Mouse (Mus musculus) adrenal gland, adult 10 weeks (tissue): Measurements from ENCODE around the gene Snx12. TPM values are rescaled to one million over a fixed set of nuclear protein-coding genes. Genes with fewer than 3 reads are reported as not detected.

Experiments used
- polyA plus RNA-seq: library from polyadenylated mRNA; stranded (reverse); fragments of 350-450 nt; fragmentation: Illumina TruSeq; extraction: RNeasy Lipid Tissue Mini Kit (QIAGEN cat#74804); gene quantifications from one replicate; pipeline ENCODE4 v1.2.3, GENCODE M21; 2014; ENCODE audit warnings: low read depth, low replicate concordance

The Snx12 gene
- 56.7 TPM for polyA plus RNA-seq

GRCm38 (mm10) chrX:101221834-101222795 lies at the start of gene Snx12:
Gene Snx12, minus strand, starts transcription at chrX:101222563.

DNA sequence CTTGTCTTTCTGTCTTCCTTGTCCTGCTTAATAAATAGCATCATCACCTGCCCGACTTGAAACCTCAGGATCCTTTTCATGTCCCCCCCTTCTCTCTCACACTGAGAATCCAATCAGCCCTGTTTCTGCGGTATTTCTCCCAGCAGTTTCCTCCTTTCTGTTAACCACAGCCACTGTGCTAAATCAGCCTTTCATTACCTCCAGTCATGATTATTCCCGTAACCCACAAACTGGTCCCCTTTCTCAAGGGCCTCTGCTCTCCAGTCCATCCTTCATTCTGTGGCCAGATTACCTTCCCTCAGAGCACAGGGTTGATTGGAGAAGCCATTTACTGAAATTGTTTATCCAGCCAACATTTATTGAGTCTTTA lies 46.4 kb upstream of the Snx12 start, which contains the start of gene Gm20489:
TSS of gene Gm20489 (minus strand) at position 269 of the 370 bp plus-strand sequence.

DNA sequence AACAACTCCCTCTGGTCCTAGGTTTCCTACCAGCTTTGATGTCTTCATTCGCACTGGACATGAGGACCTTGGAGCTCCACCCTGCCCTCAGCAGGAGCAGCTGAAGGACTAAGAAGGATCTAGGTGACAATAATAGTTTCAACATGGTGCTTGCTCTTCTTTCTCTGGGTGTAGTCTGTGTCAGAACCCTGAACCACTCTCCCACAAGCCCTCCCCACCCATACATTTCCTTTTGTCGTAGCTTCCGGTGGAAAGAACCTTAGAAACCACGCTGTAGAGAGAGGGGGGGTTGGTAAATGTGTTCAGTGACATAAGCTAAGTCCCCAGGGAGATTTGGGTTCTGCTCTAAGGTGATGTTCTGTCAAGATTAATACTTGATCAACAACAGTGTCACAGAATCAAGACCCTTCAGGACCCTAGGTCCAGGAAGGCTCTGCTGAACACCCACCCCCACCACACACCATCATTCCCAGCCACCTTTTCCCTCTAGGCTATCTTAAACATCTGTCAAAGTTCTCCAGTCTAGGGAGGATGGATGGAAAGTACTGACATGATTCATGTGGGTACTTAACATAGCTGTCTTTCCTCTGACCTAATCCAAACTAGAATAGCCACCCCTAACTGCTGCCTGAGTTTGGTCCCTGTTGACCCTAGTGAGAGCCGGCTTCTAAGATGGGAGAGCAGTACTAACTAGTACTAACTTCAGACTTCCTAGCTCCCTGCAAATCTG lies 45.8 kb upstream of the Snx12 start, which contains the start of gene Il2rg:
TSS of gene Il2rg (minus strand) at position 231 of the 730 bp plus-strand sequence.

DNA sequence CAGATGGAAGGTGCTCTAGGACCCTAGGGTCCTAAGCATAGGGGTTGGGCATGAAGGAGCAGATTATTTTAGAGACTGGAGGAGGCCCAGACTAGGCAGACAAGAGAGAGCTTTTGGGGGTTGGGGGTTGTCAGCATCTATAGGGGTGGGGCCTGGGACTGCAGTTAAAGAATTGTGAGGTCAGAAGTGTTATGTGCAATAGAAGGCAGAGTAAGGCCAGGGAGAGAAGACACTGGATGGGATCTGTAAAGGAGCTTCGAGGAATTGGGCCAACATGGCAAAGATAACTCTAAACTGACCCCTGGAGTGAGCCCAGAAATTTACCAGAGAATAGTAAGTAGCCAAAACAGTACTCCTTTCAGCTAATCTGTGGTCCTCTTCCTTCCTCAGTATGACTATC lies 41.5 kb upstream of the Snx12 start, which contains the start of gene Gm614:
TSS of gene Gm614 (minus strand) at position 101 of the 400 bp plus-strand sequence.

GRCm38 (mm10) chrX:101253952-101254729 lies 31.8 kb upstream of the Snx12 start, which contains the start of gene Foxo4:
Gene Foxo4, plus strand, starts transcription at chrX:101254528.

GRCm38 (mm10) chrX:101085920-101086319 lies 136.4 kb downstream of the Snx12 start, which contains the start of gene Slc7a3:
Gene Slc7a3, minus strand, starts transcription at chrX:101086020.

GRCm38 (mm10) chrX:101059541-101059940 lies 162.8 kb downstream of the Snx12 start, which contains the start of gene Tex11:
Gene Tex11, minus strand, starts transcription at chrX:101059667.

Other genes starting within 250 kb of the Snx12 start
- gene Tex11, start 162.9 kb downstream of the Snx12 start, polyA plus RNA-seq = not detected
- 0.52 TPM for gene Slc7a3, start 136.5 kb downstream of the Snx12 start, polyA plus RNA-seq
- 13.6 TPM for gene Foxo4, start 32.0 kb upstream of the Snx12 start, polyA plus RNA-seq
- not detected for gene Gm614, start 41.4 kb upstream of the Snx12 start, polyA plus RNA-seq
- gene Il2rg, start 45.7 kb upstream of the Snx12 start, polyA plus RNA-seq = 15.6 TPM
- gene Gm20489, start 46.5 kb upstream of the Snx12 start, polyA plus RNA-seq = not detected
- gene Med12, start 51.5 kb upstream of the Snx12 start, polyA plus RNA-seq = 4.1 TPM
- 3.4 TPM for gene Nlgn3, start 76.6 kb upstream of the Snx12 start, polyA plus RNA-seq
- gene Gjb1, start 153.8 kb upstream of the Snx12 start, polyA plus RNA-seq = not detected
- 93.1 TPM for gene Zmym3, start 198.3 kb upstream of the Snx12 start, polyA plus RNA-seq
- 358 TPM for gene Nono, start 206.8 kb upstream of the Snx12 start, polyA plus RNA-seq
- gene Itgb1bp2, start 226.5 kb upstream of the Snx12 start, polyA plus RNA-seq = 0.47 TPM